Mouse (Mus musculus) liver, embryonic 14.5 days (tissue): Measurements from ENCODE around the gene Nfkbia.

Source experiments
- CTCF ChIP-seq: IDR thresholded peaks from 2 replicates; pipeline ENCODE4 v1.5.1; 2016; ENCODE audit warnings: antibody characterized with exemption, low read depth, control low read depth
- EP300 ChIP-seq: IDR thresholded peaks from 2 replicates; pipeline ENCODE4 v1.6.1; 2016; ENCODE audit warnings: antibody characterized with exemption, low read depth

- TF ChIP-seq EP300 (no peak), CTCF (peak; percentile 96)
Observed at GRCm38 (mm10) chr12:55499031-55499430, 6.6 kb upstream of the Nfkbia start.
